Mouse (Mus musculus) liver, embryonic 14.5 days (tissue): ENCODE measurements around the gene Pnpo. TPM values are rescaled to one million over a fixed set of nuclear protein-coding genes. Genes with fewer than 3 reads are reported as not detected.

ENCODE experiments used
- ATAC-seq: fragments of 200-750 bp; cut with Nextera tagmentation; 2 replicates; pipeline ENCODE4 v1.8.0; 2017; ENCODE audit warnings: moderate number of reproducible peaks, mild to moderate bottlenecking, moderate library complexity; ENCODE audit not compliant: insufficient read depth
- DNase-seq, 3 experiments: peaks; one replicate each; pipeline ENCODE4 v3.0.0-alpha.2; 2012 to 2013; ENCODE audit warnings: low read depth in 3 of 3, low spot score in 3 of 3
- H3K27ac ChIP-seq: fragments of 300-500 bp; sonication (generic); 2 replicates; pipeline ENCODE4 v1.5.1; 2014; ENCODE audit warnings: moderate library complexity, mild to moderate bottlenecking, control low read depth, inconsistent platforms
- H3K27me3 ChIP-seq: fragments of 300-500 bp; sonication (generic); 2 replicates; pipeline ENCODE4 v1.6.1; 2014; ENCODE audit warnings: mild to moderate bottlenecking, low read length, moderate library complexity; ENCODE audit not compliant: control insufficient read depth, insufficient read depth
- H3K36me3 ChIP-seq: fragments of 300-500 bp; sonication (generic); replicated peaks from 2 replicates; pipeline ENCODE4 v1.6.1; 2014; ENCODE audit warnings: low read depth; ENCODE audit not compliant: control insufficient read depth, insufficient read depth
- H3K4me1 ChIP-seq, 2 experiments: fragments of 200-500 bp in 1 of 2; fragments of 300-500 bp in 1 of 2; sonication (generic) in 1 of 2; replicated peaks; 2 replicates each; pipeline ENCODE4 v1.6.1; 2012 to 2014; ENCODE audit warnings: antibody characterized with exemption in 1 of 2, inconsistent platforms in 1 of 2, low read length in 1 of 2; ENCODE audit not compliant: control insufficient read depth in 2 of 2, insufficient read depth in 2 of 2
- H3K4me2 ChIP-seq: fragments of 300-500 bp; sonication (generic); 2 replicates; pipeline ENCODE4 v1.6.1; 2014; ENCODE audit warnings: low read depth, mild to moderate bottlenecking, control low read depth, moderate library complexity
- H3K4me3 ChIP-seq, 2 experiments: fragments of 200-500 bp in 1 of 2; fragments of 300-500 bp in 1 of 2; sonication (generic) in 1 of 2; 2 replicates each; pipeline ENCODE4 v1.5.1; 2012 to 2014; ENCODE audit warnings: low read depth in 2 of 2, low read length in 2 of 2, mild to moderate bottlenecking in 2 of 2, control low read depth in 1 of 2, inconsistent platforms in 1 of 2, moderate library complexity in 1 of 2; ENCODE audit not compliant: insufficient read depth in 1 of 2
- H3K9ac ChIP-seq: fragments of 300-500 bp; sonication (generic); replicated peaks from 2 replicates; pipeline ENCODE4 v1.6.1; 2014; ENCODE audit warnings: mild to moderate bottlenecking, control low read depth, moderate library complexity
- H3K9me3 ChIP-seq: fragments of 300-500 bp; sonication (generic); 2 replicates; pipeline ENCODE4 v1.6.1; 2016; ENCODE audit warnings: low read length, mixed read lengths; ENCODE audit not compliant: control insufficient read depth
- CTCF ChIP-seq: IDR thresholded peaks from 2 replicates; pipeline ENCODE4 v1.5.1; 2016; ENCODE audit warnings: antibody characterized with exemption, low read depth, control low read depth
- EP300 ChIP-seq: IDR thresholded peaks from 2 replicates; pipeline ENCODE4 v1.6.1; 2016; ENCODE audit warnings: antibody characterized with exemption, low read depth
- WGBS: fragments of 180-500 bp; shearing (Covaris S2); extraction: QIAGEN DNeasy Blood & Tissue Kit; methylation state at CpG from one replicate; pipeline ENCODE4 v1.1.7; 2014; ENCODE audit not compliant: insufficient replicate concordance; 5-methylcytosine and 5-hydroxymethylcytosine counted together
- polyA plus RNA-seq, 2 experiments: library from polyadenylated mRNA; depleted of rRNA in 1 of 2; stranded (reverse) in 1 of 2; unstranded in 1 of 2; fragments of >200 nt; fragmentation: Nextera tagmentation in 1 of 2; extraction: Ambion mirVana in 1 of 2; gene quantifications; 2 replicates each; pipeline versions ENCODE4 v1.2.1 to v1.2.3; 2012 to 2014

Pnpo gene
- polyA plus RNA-seq, 2 experiments = 355 to 564 TPM

GRCm38 (mm10) chr11:96891784-96892527, 51.8 kb downstream of the Pnpo start:
- WGBS = 62% methylated on average over 14 of the region's 14 CpGs
- no peak overlapping the region for H3K4me2 ChIP-seq
- H3K27me3 ChIP-seq = no peaks in the 10 kb centered on the region; the same call in 1 of the 2 replicates
- H3K4me3 ChIP-seq = no peak overlapping the region
- H3K4me1 ChIP-seq = peaks cover 0 to 2% of the 10 kb centered on the region in 2 experiments; a peak in 2 of 4 replicates
- ATAC-seq (no peak), DNase-seq (no peak)
- no peak overlapping the region for H3K9ac ChIP-seq
- no peaks in the 10 kb centered on the region for H3K36me3 ChIP-seq
- no peak overlapping the region for H3K27ac ChIP-seq
- no peak for TF ChIP-seq EP300
- no peak for TF ChIP-seq CTCF
- no peaks in the 10 kb centered on the region for H3K9me3 ChIP-seq

Other genes starting within 250 kb of the Pnpo start
- gene Snx11, start 166.4 kb downstream of the Pnpo start, polyA plus RNA-seq (2012; rRNA removed) = 7.4 and 10.1 TPM in 2 replicates
- 4.2 and 4.9 TPM in 2 replicates for gene Snx11, start 166.4 kb downstream of the Pnpo start, polyA plus RNA-seq (2014; fragmentation: Nextera tagmentation; extraction: Ambion mirVana)
- gene Cbx1, start 154.9 kb downstream of the Pnpo start, polyA plus RNA-seq (2012; rRNA removed) = 9.9 and 23.5 TPM in 2 replicates
- gene Cbx1, start 154.9 kb downstream of the Pnpo start, polyA plus RNA-seq (2014; fragmentation: Nextera tagmentation; extraction: Ambion mirVana) = 25.0 and 26.0 TPM in 2 replicates
- 14.4 and 15.2 TPM in 2 replicates for gene Nfe2l1, start 114.0 kb downstream of the Pnpo start, polyA plus RNA-seq (2012; rRNA removed)
- 9.6 and 10.1 TPM in 2 replicates for gene Nfe2l1, start 114.0 kb downstream of the Pnpo start, polyA plus RNA-seq (2014; fragmentation: Nextera tagmentation; extraction: Ambion mirVana)
- gene Copz2, start 94.1 kb downstream of the Pnpo start, polyA plus RNA-seq (2012; rRNA removed) = 7.9 and 8.7 TPM in 2 replicates
- 18.6 and 18.8 TPM in 2 replicates for gene Copz2, start 94.1 kb downstream of the Pnpo start, polyA plus RNA-seq (2014; fragmentation: Nextera tagmentation; extraction: Ambion mirVana)
- 14.2 and 20.1 TPM in 2 replicates for gene Cdk5rap3, start 27.5 kb downstream of the Pnpo start, polyA plus RNA-seq (2012; rRNA removed)
- gene Cdk5rap3, start 27.5 kb downstream of the Pnpo start, polyA plus RNA-seq (2014; fragmentation: Nextera tagmentation; extraction: Ambion mirVana) = 34.1 and 36.4 TPM in 2 replicates
- 2.8 and 3.3 TPM in 2 replicates for gene Prr15l, start 15.9 kb downstream of the Pnpo start, polyA plus RNA-seq (2012; rRNA removed)
- 4.9 and 8.5 TPM in 2 replicates for gene Prr15l, start 15.9 kb downstream of the Pnpo start, polyA plus RNA-seq (2014; fragmentation: Nextera tagmentation; extraction: Ambion mirVana)
- gene Sp2, start 39.0 kb upstream of the Pnpo start, polyA plus RNA-seq (2012; rRNA removed) = 7.7 and 8.0 TPM in 2 replicates
- gene Sp2, start 39.0 kb upstream of the Pnpo start, polyA plus RNA-seq (2014; fragmentation: Nextera tagmentation; extraction: Ambion mirVana) = 13.7 and 17.1 TPM in 2 replicates
- gene Sp6, start 69.4 kb upstream of the Pnpo start, polyA plus RNA-seq (2012; rRNA removed) = 0.02 and 0.06 TPM in 2 replicates
- not detected in 2 replicates for gene Sp6, start 69.4 kb upstream of the Pnpo start, polyA plus RNA-seq (2014; fragmentation: Nextera tagmentation; extraction: Ambion mirVana)
- 5.7 and 5.9 TPM in 2 replicates for gene Scrn2, start 86.0 kb upstream of the Pnpo start, polyA plus RNA-seq (2012; rRNA removed)
- gene Scrn2, start 86.0 kb upstream of the Pnpo start, polyA plus RNA-seq (2014; fragmentation: Nextera tagmentation; extraction: Ambion mirVana) = 5.8 and 6.3 TPM in 2 replicates
- gene Lrrc46, start 97.4 kb upstream of the Pnpo start, polyA plus RNA-seq (2012; rRNA removed) = 0.20 and 0.29 TPM in 2 replicates
- 0.28 and 0.38 TPM in 2 replicates for gene Lrrc46, start 97.4 kb upstream of the Pnpo start, polyA plus RNA-seq (2014; fragmentation: Nextera tagmentation; extraction: Ambion mirVana)
- 29.1 and 30.3 TPM in 2 replicates for gene Mrpl10, start 97.6 kb upstream of the Pnpo start, polyA plus RNA-seq (2012; rRNA removed)
- 34.9 and 36.2 TPM in 2 replicates for gene Mrpl10, start 97.6 kb upstream of the Pnpo start, polyA plus RNA-seq (2014; fragmentation: Nextera tagmentation; extraction: Ambion mirVana)
- 2.0 and 2.5 TPM in 2 replicates for gene Osbpl7, start 106.6 kb upstream of the Pnpo start, polyA plus RNA-seq (2012; rRNA removed)
- gene Osbpl7, start 106.6 kb upstream of the Pnpo start, polyA plus RNA-seq (2014; fragmentation: Nextera tagmentation; extraction: Ambion mirVana) = 1.2 and 1.7 TPM in 2 replicates
- gene Tbx21, start 171.3 kb upstream of the Pnpo start, polyA plus RNA-seq (2012; rRNA removed) = 0.02 and 0.05 TPM in 2 replicates
- not detected in 2 replicates for gene Tbx21, start 171.3 kb upstream of the Pnpo start, polyA plus RNA-seq (2014; fragmentation: Nextera tagmentation; extraction: Ambion mirVana)
- gene Tbkbp1, start 207.5 kb upstream of the Pnpo start, polyA plus RNA-seq (2012; rRNA removed) = 2.4 and 2.6 TPM in 2 replicates
- 0.90 and 1.6 TPM in 2 replicates for gene Tbkbp1, start 207.5 kb upstream of the Pnpo start, polyA plus RNA-seq (2014; fragmentation: Nextera tagmentation; extraction: Ambion mirVana)
- 38.0 and 58.0 TPM in 2 replicates for gene Kpnb1, start 243.9 kb upstream of the Pnpo start, polyA plus RNA-seq (2012; rRNA removed)
- 23.2 and 26.1 TPM in 2 replicates for gene Kpnb1, start 243.9 kb upstream of the Pnpo start, polyA plus RNA-seq (2014; fragmentation: Nextera tagmentation; extraction: Ambion mirVana)